Mouse (Mus musculus) embryonic fibroblast, embryonic 13.5 days (primary cell): Measurements from ENCODE around the gene Tnip2.

Experiments
- CTCF ChIP-seq: IDR thresholded peaks from 2 replicates; pipeline ENCODE4 v1.5.1; 2011; ENCODE audit warnings: mild to moderate bottlenecking, control low read depth, low read length, moderate library complexity, borderline replicate concordance; ENCODE audit not compliant: insufficient read depth
- POLR2A ChIP-seq: IDR thresholded peaks from 2 replicates; pipeline ENCODE4 v1.6.1; 2011; ENCODE audit warnings: low read depth, mild to moderate bottlenecking, control low read depth, low read length, moderate library complexity

- TF ChIP-seq POLR2A (no peak), CTCF (no peak)
These were observed 45.6 kb downstream of the Tnip2 start for GRCm38 (mm10) chr5:34468039-34468775.
